Comparison of ENCODE assay signal across 17 mouse cellular contexts in genomic region chr7:44601646-44602045, GRCm38 (mm10). TPM values are rescaled to one million over a fixed set of nuclear protein-coding genes. Genes with fewer than 3 reads are reported as not detected.
DNase-seq lines count a peak whose midpoint lies in the region; ATAC-seq and TF ChIP-seq lines count a peak whose summit lies in the region.
"Had no signal": no experiment of that assay in that cellular context is flagged by ENCODE, and none has a peak within 500 bp of the region (broad histone marks: within the 10 kb centered on the region; RNA-seq: fewer than 3 reads in every experiment).

No protein-coding gene starts in this region.

- TF ChIP-seq CTCF in hindbrain, postnatal 0 days (IDR thresholded peaks at IDR 0.05; ENCODE audit: low read depth), result no peak

- no peak overlapping the region for H3K4me2 ChIP-seq in hindbrain, embryonic 11.5 days (replicated peaks; ENCODE audit: low read depth, low read length)
- no peak overlapping the region for H3K4me2 ChIP-seq in hindbrain, postnatal 0 days (ENCODE audit: low read depth, low read length)
- no peak overlapping the region for H3K4me2 ChIP-seq in hindbrain, embryonic 13.5 days
- H3K4me2 ChIP-seq: kidney, embryonic 15.5 days; limb, embryonic 15.5 days had no signal

- no peak overlapping the region for H3K27ac ChIP-seq in hindbrain, embryonic 11.5 days (ENCODE audit: low read depth, low read length)
- H3K27ac ChIP-seq in hindbrain, postnatal 0 days, result no peak overlapping the region
- H3K27ac ChIP-seq in ES-E14 (ENCODE audit: insufficient read depth, low read depth, low read length, poor library complexity, severe bottlenecking), result no peak overlapping the region
- no peak overlapping the region for H3K27ac ChIP-seq in hindbrain, embryonic 13.5 days
- H3K27ac ChIP-seq: gastrocnemius, adult 2 months; heart, adult 2 months; kidney, embryonic 15.5 days; limb, embryonic 15.5 days had no signal

- DNase-seq in cerebellum, adult 11 months, result peak; percentile 34
- no peak for DNase-seq in cerebellum, postnatal 4 days (ENCODE audit: low spot score in 2 of 2)
- peak; percentile 6 for DNase-seq in hindbrain, embryonic 11.5 days (ENCODE audit: low spot score)
- no peak for DNase-seq in hindbrain, postnatal 0 days (ENCODE audit: low spot score)
- DNase-seq in ES-E14 (ENCODE audit: low read depth, low spot score), result no peak
- DNase-seq in spleen, postnatal 14 days (ENCODE audit: low spot score in 2 of 2), result no peak
- DNase-seq in gastrocnemius, adult 8-10 months (ENCODE audit: low spot score in 2 of 2), result no peak
- DNase-seq: gastrocnemius, adult 2 months; heart, adult 2 months; heart, postnatal 14 days; liver, postnatal 0 days had no signal

- H3K27me3 ChIP-seq in hindbrain, embryonic 11.5 days (ENCODE audit: control insufficient read depth, insufficient read depth, low read length), result peaks cover 27% of the 10 kb centered on the region
- H3K27me3 ChIP-seq in hindbrain, postnatal 0 days (ENCODE audit: insufficient read depth, low read length), result peaks cover 4% of the 10 kb centered on the region; the same call in 1 of the 2 replicates
- H3K27me3 ChIP-seq in hindbrain, embryonic 13.5 days, result peaks cover 69% of the 10 kb centered on the region

- no peaks in the 10 kb centered on the region for H3K9me3 ChIP-seq in hindbrain, embryonic 11.5 days (ENCODE audit: control insufficient read depth, low read length)
- no peaks in the 10 kb centered on the region for H3K9me3 ChIP-seq in hindbrain, postnatal 0 days (ENCODE audit: low read length)
- no peaks in the 10 kb centered on the region for H3K9me3 ChIP-seq in ES-E14 (ENCODE audit: control insufficient read depth, insufficient read depth, low read depth, low read length)
- no peaks in the 10 kb centered on the region for H3K9me3 ChIP-seq in hindbrain, embryonic 13.5 days
- H3K9me3 ChIP-seq: kidney, embryonic 15.5 days; limb, embryonic 15.5 days had no signal

- no peaks in the 10 kb centered on the region for H3K36me3 ChIP-seq in hindbrain, embryonic 11.5 days (ENCODE audit: control insufficient read depth, insufficient read depth, low read length)
- no peaks in the 10 kb centered on the region for H3K36me3 ChIP-seq in hindbrain, postnatal 0 days (ENCODE audit: insufficient read depth, low read length)
- peaks cover 15% of the 10 kb centered on the region for H3K36me3 ChIP-seq in ES-E14 (ENCODE audit: control insufficient read depth, insufficient read depth, low read length, poor library complexity, severe bottlenecking)
- H3K36me3 ChIP-seq in hindbrain, embryonic 13.5 days, result peaks cover 9% of the 10 kb centered on the region; the same call in 1 of the 2 replicates
- H3K36me3 ChIP-seq: kidney, embryonic 15.5 days; limb, embryonic 15.5 days had no signal

- H3K4me3 ChIP-seq in hindbrain, embryonic 11.5 days (ENCODE audit: low read depth, low read length), result no peak overlapping the region
- no peak overlapping the region for H3K4me3 ChIP-seq in hindbrain, postnatal 0 days (ENCODE audit: low read length)
- H3K4me3 ChIP-seq in ES-E14 (ENCODE audit: insufficient read depth in 1 of 2, low read depth in 1 of 2, low read length in 2 of 2, poor library complexity in 1 of 2, severe bottlenecking in 1 of 2), result peak overlapping the region; percentile 27 to 45; a peak in 3 of 4 replicates
- no peak overlapping the region for H3K4me3 ChIP-seq in hindbrain, embryonic 13.5 days
- H3K4me3 ChIP-seq: gastrocnemius, adult 2 months; heart, adult 2 months; kidney, embryonic 15.5 days; limb, embryonic 15.5 days had no signal

- H3K9ac ChIP-seq in hindbrain, embryonic 11.5 days (ENCODE audit: low read depth, low read length), result peak overlapping the region; percentile 38
- no peak overlapping the region for H3K9ac ChIP-seq in hindbrain, postnatal 0 days (replicated peaks; ENCODE audit: low read length)
- peak overlapping the region; percentile 30; the same call in 1 of the 2 replicates for H3K9ac ChIP-seq in ES-E14 (ENCODE audit: insufficient read depth, low read depth, low read length, poor library complexity, severe bottlenecking)
- peak overlapping the region; percentile 49 for H3K9ac ChIP-seq in hindbrain, embryonic 13.5 days
- H3K9ac ChIP-seq: kidney, embryonic 15.5 days; limb, embryonic 15.5 days; liver, postnatal 0 days had no signal

- 15% methylated on average over 12 of the region's 19 CpGs for WGBS in hindbrain, embryonic 11.5 days
- WGBS in hindbrain, postnatal 0 days, result 21% methylated on average over 19 of the region's 19 CpGs
- WGBS in hindbrain, embryonic 13.5 days, result 13% methylated on average over 18 of the region's 19 CpGs

- no peak for ATAC-seq in hindbrain, embryonic 11.5 days (ENCODE audit: low FRiP score)
- no peak for ATAC-seq in hindbrain, postnatal 0 days
- ATAC-seq in hindbrain, embryonic 13.5 days (ENCODE audit: low FRiP score), result no peak
- ATAC-seq: liver, postnatal 0 days; Patski had no signal

- peaks cover 8% of the 10 kb centered on the region for H3K4me1 ChIP-seq in hindbrain, embryonic 11.5 days (replicated peaks; ENCODE audit: control insufficient read depth, insufficient read depth, low read length)
- peaks cover 9% of the 10 kb centered on the region for H3K4me1 ChIP-seq in hindbrain, postnatal 0 days (ENCODE audit: insufficient read depth, low read length)
- H3K4me1 ChIP-seq in ES-E14 (ENCODE audit: control insufficient read depth in 2 of 2, insufficient read depth in 2 of 2, low read length in 2 of 2, poor library complexity in 1 of 2), result peaks cover 6 to 35% of the 10 kb centered on the region in 2 experiments
- peaks cover 44% of the 10 kb centered on the region for H3K4me1 ChIP-seq in hindbrain, embryonic 13.5 days (replicated peaks)

- in situ Hi-C loops in ES-E14 (cut with MboI; ENCODE audit: low sequenced_read_pairs in 2 of 2, unreplicated experiment in 2 of 2), result no loop called here

TF ChIP-seq in ES-E14, 5 proteins besides CTCF, POLR2A, EP300 and RAD21:
- TF ChIP-seq ZC3H11A (IDR thresholded peaks at IDR 0.05; ENCODE audit: borderline replicate concordance, low read depth, low read length) (no peak), CHD2 (IDR thresholded peaks at IDR 0.05; ENCODE audit: low read depth, low read length) (no peak), MAFK (IDR thresholded peaks at IDR 0.05; ENCODE audit: insufficient read depth, low read depth, low read length) (no peak), HCFC1 (IDR thresholded peaks at IDR 0.05; ENCODE audit: borderline replicate concordance, insufficient read depth, low read length) (no peak), ZNF384 (IDR thresholded peaks at IDR 0.05; ENCODE audit: low read depth, low read length) (no peak)

RNA-seq across cellular contexts. Expression of gene Kcnc3, which starts 11.2 kb away (rescaled TPM):
- 1.4 and 2.1 TPM in 2 replicates for polyA plus RNA-seq in hindbrain, embryonic 11.5 days (2014; fragmentation: Nextera tagmentation; extraction: Ambion mirVana)
- 24.7 and 37.0 TPM in 2 replicates for total RNA-seq in hindbrain, postnatal 0 days (2014; rRNA removed)
- polyA plus RNA-seq in hindbrain, postnatal 0 days (2015; fragmentation: Nextera tagmentation; extraction: Ambion mirVana), result 8.0 and 8.2 TPM in 2 replicates
- total RNA-seq in ES-E14 (2012; rRNA removed), result 9.5 and 12.4 TPM in 2 replicates
- 4.4 and 5.0 TPM in 2 replicates for polyA plus RNA-seq in hindbrain, embryonic 13.5 days (2015; fragmentation: Nextera tagmentation; extraction: Ambion mirVana)
- total RNA-seq in gastrocnemius, adult 8-10 months (2022), result 1 to 10 TPM; 3.6 to 5.1 (median 4.5) TPM
- polyA plus RNA-seq: thymus, postnatal 0 days had no signal

RNA-seq across cellular contexts. Expression of gene Napsa, which starts 29.5 kb away (rescaled TPM):
- 0.28 and 0.66 TPM in 2 replicates for polyA plus RNA-seq in hindbrain, embryonic 11.5 days (2014; fragmentation: Nextera tagmentation; extraction: Ambion mirVana)
- total RNA-seq in hindbrain, postnatal 0 days (2014; rRNA removed), result 0.90 TPM in 1 of 2 replicates, not detected in the other
- 0.26 and 0.69 TPM in 2 replicates for polyA plus RNA-seq in hindbrain, postnatal 0 days (2015; fragmentation: Nextera tagmentation; extraction: Ambion mirVana)
- 13.7 and 52.5 TPM in 2 replicates for total RNA-seq in ES-E14 (2012; rRNA removed)
- polyA plus RNA-seq in hindbrain, embryonic 13.5 days (2015; fragmentation: Nextera tagmentation; extraction: Ambion mirVana), result 1.1 and 1.7 TPM in 2 replicates
- under 1 TPM in 3 of 4 experiments, not detected in 1; 0.22 to 0.46 (median 0.40) TPM for total RNA-seq in gastrocnemius, adult 8-10 months (2022)
- total RNA-seq: left cerebral cortex, adult 8-10 months had no signal

RNA-seq across cellular contexts. Expression of gene Nr1h2, which starts 47.9 kb away (rescaled TPM):
- polyA plus RNA-seq in hindbrain, embryonic 11.5 days (2014; fragmentation: Nextera tagmentation; extraction: Ambion mirVana), result 70.8 and 72.7 TPM in 2 replicates
- 71.2 and 76.4 TPM in 2 replicates for total RNA-seq in hindbrain, postnatal 0 days (2014; rRNA removed)
- 50.5 and 57.6 TPM in 2 replicates for polyA plus RNA-seq in hindbrain, postnatal 0 days (2015; fragmentation: Nextera tagmentation; extraction: Ambion mirVana)
- 78.5 and 144 TPM in 2 replicates for total RNA-seq in ES-E14 (2012; rRNA removed)
- 69.8 and 70.9 TPM in 2 replicates for polyA plus RNA-seq in hindbrain, embryonic 13.5 days (2015; fragmentation: Nextera tagmentation; extraction: Ambion mirVana)
- 10 to 100 TPM; 38.0 to 45.8 (median 40.1) TPM for total RNA-seq in gastrocnemius, adult 8-10 months (2022)

RNA-seq across cellular contexts. Expression of gene Pold1, which starts 53.0 kb away (rescaled TPM):
- polyA plus RNA-seq in hindbrain, embryonic 11.5 days (2014; fragmentation: Nextera tagmentation; extraction: Ambion mirVana), result 40.9 and 43.2 TPM in 2 replicates
- total RNA-seq in hindbrain, postnatal 0 days (2014; rRNA removed), result 26.3 and 30.0 TPM in 2 replicates
- 17.6 and 18.7 TPM in 2 replicates for polyA plus RNA-seq in hindbrain, postnatal 0 days (2015; fragmentation: Nextera tagmentation; extraction: Ambion mirVana)
- total RNA-seq in ES-E14 (2012; rRNA removed), result 108 and 156 TPM in 2 replicates
- polyA plus RNA-seq in hindbrain, embryonic 13.5 days (2015; fragmentation: Nextera tagmentation; extraction: Ambion mirVana), result 24.4 and 28.8 TPM in 2 replicates
- total RNA-seq in gastrocnemius, adult 8-10 months (2022), result 1 to 10 TPM; 4.6 to 5.9 (median 5.4) TPM

Comparison
In these comparisons a context has a peak if more than half of its experiments do, and no peak if none do; other contexts are left out.
1. DNase-seq: peak in cerebellum, adult 11 months (single experiment) and hindbrain, embryonic 11.5 days (single experiment); none in cerebellum, postnatal 4 days (0 of 2), hindbrain, postnatal 0 days (single experiment), ES-E14 (single experiment), spleen, postnatal 14 days (0 of 2) and gastrocnemius, adult 8-10 months (0 of 2).
2. H3K4me3 ChIP-seq: peak in ES-E14 (2 of 2); none in hindbrain, embryonic 11.5 days (single experiment), hindbrain, postnatal 0 days (single experiment) and hindbrain, embryonic 13.5 days (single experiment).